Mouse (Mus musculus) urinary bladder, postnatal 4 days (tissue): ENCODE data around the gene Zc4h2.

Experiments
- DNase-seq, 2 experiments: peaks; one replicate each; pipeline ENCODE4 v3.0.0; 2021 to 2022; ENCODE audit warnings: low spot score in 2 of 2

Gene Zc4h2

DNA sequence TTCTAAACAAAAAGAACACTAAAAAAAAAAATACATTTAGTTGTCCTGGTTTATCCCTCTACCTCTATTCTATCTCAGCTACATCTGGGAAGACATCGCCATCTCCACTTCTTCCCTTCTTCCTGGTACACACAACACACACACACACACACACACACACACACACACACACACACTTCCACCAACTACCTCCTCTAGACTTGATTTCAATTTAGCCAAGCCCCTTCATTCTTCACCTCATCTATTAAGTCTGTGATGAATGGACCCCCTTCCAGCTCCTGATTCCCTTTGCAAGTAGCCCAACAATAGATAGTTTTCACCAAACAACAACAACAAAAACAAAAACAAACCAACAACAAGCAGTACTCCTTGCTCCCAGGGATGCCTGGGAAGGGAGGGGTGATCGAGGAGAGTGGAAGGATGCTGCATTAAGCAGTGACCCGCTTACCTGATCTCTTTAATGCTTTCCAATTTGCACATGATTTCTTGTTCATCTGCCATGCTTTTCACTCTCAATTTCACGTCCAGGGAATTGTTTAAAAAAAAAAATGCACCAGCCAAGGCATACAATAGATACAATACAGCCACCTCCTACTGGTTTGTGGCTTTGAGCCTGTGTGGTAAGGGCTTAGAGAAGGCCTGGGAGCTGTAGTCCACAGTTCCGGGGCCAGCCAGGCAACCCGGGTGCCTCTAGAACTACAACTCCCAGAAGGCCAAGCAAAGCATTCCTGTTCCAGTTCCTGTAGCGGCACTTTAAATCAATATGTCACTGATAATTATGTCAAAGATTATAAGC is at the start of gene Zc4h2:
Gene Zc4h2 (minus strand): TSS at position 706 of the 796 bp plus-strand sequence.
- DNase-seq: peak in 1 of 2 experiments; percentile 48

- DNase-seq: no peak
Measured at GRCm38 (mm10) chrX:95687119-95687518, 28.8 kb upstream of the Zc4h2 start.

GRCm38 (mm10) chrX:95682206-95682605 is 23.9 kb upstream of the Zc4h2 start:
- DNase-seq: no peak

DNA sequence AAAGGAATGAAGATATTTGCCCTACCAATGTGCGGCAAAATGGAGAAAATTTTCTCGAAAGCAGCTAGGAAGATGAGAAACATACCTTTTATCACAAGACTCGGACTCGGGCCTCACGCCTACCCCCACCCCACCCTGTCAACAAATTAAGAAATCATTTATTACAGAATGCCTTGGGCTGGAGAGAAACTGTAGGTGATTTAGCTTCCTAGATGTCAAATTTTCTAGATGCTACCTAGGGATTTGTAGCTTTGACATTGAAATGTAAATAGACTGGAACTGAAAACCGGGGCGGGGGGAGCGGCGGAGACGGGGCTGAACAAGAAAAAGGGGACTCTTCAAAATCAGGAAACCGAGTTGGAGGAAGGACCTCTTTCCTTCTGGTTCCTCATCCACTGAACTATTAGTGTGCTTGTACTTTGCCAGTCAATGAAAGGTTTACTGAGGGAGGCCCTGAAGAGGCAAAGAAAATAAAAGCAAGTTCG is 333 bp upstream of the Zc4h2 start:
- DNase-seq: no peak

GRCm38 (mm10) chrX:95600609-95601008 is 57.7 kb downstream of the Zc4h2 start:
- no peak for DNase-seq
